Mouse (Mus musculus) embryonic facial prominence, embryonic 10.5 days (tissue): ENCODE results near the gene Arl14ep. TPM values are rescaled to one million over a fixed set of nuclear protein-coding genes. Genes with fewer than 3 reads are reported as not detected.

Source experiments
- DNase-seq: peaks from one replicate; pipeline ENCODE4 v3.0.0-alpha.2; 2017; ENCODE audit warnings: low spot score
- H3K27ac ChIP-seq: fragments of 300-500 bp; sonication (generic); replicated peaks from 2 replicates; pipeline ENCODE4 v1.5.1; 2016; ENCODE audit warnings: mild to moderate bottlenecking
- H3K27me3 ChIP-seq: fragments of 300-500 bp; sonication (generic); replicated peaks from 2 replicates; pipeline ENCODE4 v1.6.1; 2016; ENCODE audit warnings: low read depth, mild to moderate bottlenecking; ENCODE audit not compliant: poor library complexity, severe bottlenecking
- H3K36me3 ChIP-seq: fragments of 300-500 bp; sonication (generic); replicated peaks from 2 replicates; pipeline ENCODE4 v1.6.1; 2016; ENCODE audit warnings: mild to moderate bottlenecking, moderate library complexity
- H3K4me1 ChIP-seq: fragments of 300-500 bp; sonication (generic); 2 replicates; pipeline ENCODE4 v1.6.1; 2016
- H3K4me3 ChIP-seq: fragments of 300-500 bp; sonication (generic); 2 replicates; pipeline ENCODE4 v1.5.1; 2016; ENCODE audit warnings: mild to moderate bottlenecking, moderate library complexity
- H3K9me3 ChIP-seq: fragments of 300-500 bp; sonication (generic); 2 replicates; pipeline ENCODE4 v1.6.1; 2016; ENCODE audit warnings: mild to moderate bottlenecking
- WGBS: fragments of 180-500 bp; shearing (Covaris S2); methylation state at CpG from one replicate; pipeline ENCODE4 v1.1.7; 2016; 5-methylcytosine and 5-hydroxymethylcytosine counted together
- polyA plus RNA-seq: library from polyadenylated mRNA; unstranded; fragments of >200 nt; fragmentation: Nextera tagmentation; extraction: Ambion mirVana; gene quantifications from 2 replicates; pipeline ENCODE4 v1.2.1, GENCODE M21; 2016

Arl14ep gene
- polyA plus RNA-seq, 1 experiment from 2014 or later = 57.8 TPM

DNA sequence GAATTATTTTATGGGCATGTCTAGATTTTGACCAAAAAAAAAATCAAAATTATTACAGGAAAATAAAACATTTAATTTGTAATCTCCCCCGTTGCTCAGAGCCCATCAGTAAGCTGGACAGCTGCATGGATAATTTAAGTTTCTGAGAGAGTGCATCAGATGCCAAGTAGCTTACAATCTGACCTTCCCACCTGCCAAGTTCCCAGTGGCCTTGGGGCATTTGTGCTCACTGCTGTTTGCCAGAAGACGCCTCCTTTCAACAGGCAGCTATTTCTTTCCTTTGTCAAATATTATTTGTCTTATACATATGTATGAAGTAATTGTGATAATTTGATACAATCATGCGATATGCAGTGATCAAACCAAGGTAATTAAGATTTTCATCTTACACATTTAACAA, 44.3 kb downstream of the Arl14ep start:
- Histone ChIP-seq H3K9me3 (no peaks in the 10 kb centered on the region), H3K4me1 (no peaks in the 10 kb centered on the region), H3K36me3 (no peaks in the 10 kb centered on the region), H3K4me3 (no peak overlapping the region), H3K27ac (no peak overlapping the region), H3K27me3 (no peaks in the 10 kb centered on the region)
- DNase-seq = no peak
- 79% methylated on average over 3 of the region's 3 CpGs for WGBS

Other genes with a start within 250 kb of the Arl14ep start
- gene Fshb, start 85.2 kb upstream of the Arl14ep start, polyA plus RNA-seq = not detected in 2 replicates